Mouse (Mus musculus) MEL (cell line): ENCODE results near the gene Ikzf1. TPM values are rescaled to one million over a fixed set of nuclear protein-coding genes. Genes with fewer than 3 reads are reported as not detected.
A peak's percentile ranks its signal among the peaks of the same experiment; 100 is the strongest.

Experiments
- DNase-seq: peaks from one replicate; pipeline ENCODE4 v3.0.0; 2011; ENCODE audit warnings: low read depth, low spot score
- H3K27ac ChIP-seq: 2 replicates; pipeline ENCODE4 v1.5.1; 2012; ENCODE audit warnings: low read depth, mild to moderate bottlenecking, control low read depth, low read length, moderate library complexity; ENCODE audit not compliant: control insufficient read depth
- H3K27me3 ChIP-seq, 2 experiments: fragments of 150-350 bp in 1 of 2; sonication (generic) in 1 of 2; 2 replicates each; pipeline ENCODE4 v1.6.1; 2012; ENCODE audit warnings: low read length in 2 of 2, mild to moderate bottlenecking in 2 of 2, improper control_type of control experiment in 1 of 2, moderate library complexity in 1 of 2; ENCODE audit not compliant: insufficient read depth in 2 of 2, control insufficient read depth in 1 of 2
- H3K36me3 ChIP-seq, 2 experiments: 2 replicates each; pipeline ENCODE4 v1.6.1; 2012 to 2014; ENCODE audit warnings: low read length in 2 of 2, improper control_type of control experiment in 1 of 2, inconsistent platforms in 1 of 2, mild to moderate bottlenecking in 1 of 2; ENCODE audit not compliant: insufficient read depth in 2 of 2, control insufficient read depth in 1 of 2
- H3K4me1 ChIP-seq, 2 experiments: fragments of 150-350 bp in 1 of 2; sonication (generic) in 1 of 2; 2 replicates each; pipeline ENCODE4 v1.6.1; 2012; ENCODE audit warnings: low read length in 2 of 2, improper control_type of control experiment in 1 of 2, mild to moderate bottlenecking in 1 of 2; ENCODE audit not compliant: insufficient read depth in 2 of 2, control insufficient read depth in 1 of 2
- H3K4me3 ChIP-seq, 2 experiments: fragments of 150-350 bp in 1 of 2; sonication (generic) in 1 of 2; 2 replicates each; pipeline ENCODE4 v1.5.1; 2012; ENCODE audit warnings: low read depth in 2 of 2, low read length in 2 of 2, mild to moderate bottlenecking in 2 of 2, moderate library complexity in 2 of 2, control low read depth in 1 of 2, improper control_type of control experiment in 1 of 2; ENCODE audit not compliant: control insufficient read depth in 1 of 2, insufficient read depth in 1 of 2
- H3K79me2 ChIP-seq: 2 replicates; pipeline ENCODE4 v1.6.1; 2012; ENCODE audit warnings: mild to moderate bottlenecking, low read length, moderate library complexity; ENCODE audit not compliant: control insufficient read depth, poor library complexity, insufficient read depth
- H3K9ac ChIP-seq: 2 replicates; pipeline ENCODE4 v1.6.1; 2012; ENCODE audit warnings: low read depth, mild to moderate bottlenecking, control low read depth, low read length, moderate library complexity; ENCODE audit not compliant: control insufficient read depth, poor library complexity, severe bottlenecking
- H3K9me3 ChIP-seq: fragments of 150-350 bp; sonication (generic); replicated peaks from 2 replicates; pipeline ENCODE4 v1.6.1; 2012; ENCODE audit warnings: mild to moderate bottlenecking, low read length, improper control_type of control experiment, moderate library complexity; ENCODE audit not compliant: insufficient read depth
- BHLHE40 ChIP-seq: IDR thresholded peaks from 2 replicates; pipeline ENCODE4 v1.6.1; 2012; ENCODE audit warnings: low read depth, mild to moderate bottlenecking, inconsistent platforms, low read length, improper control_type of control experiment, borderline replicate concordance
- CHD1 ChIP-seq: IDR thresholded peaks from 2 replicates; pipeline ENCODE4 v1.6.1; 2012; ENCODE audit warnings: low read depth, mild to moderate bottlenecking, inconsistent platforms, low read length, improper control_type of control experiment
- EP300 ChIP-seq, 2 experiments: IDR thresholded peaks; 2 replicates each; pipeline ENCODE4 v1.6.1; 2011; ENCODE audit warnings: improper control_type of control experiment in 2 of 2, low read length in 2 of 2, low read depth in 1 of 2, mild to moderate bottlenecking in 1 of 2
- GATA1 ChIP-seq: IDR thresholded peaks from 2 replicates; pipeline ENCODE4 v1.6.1; 2011; ENCODE audit warnings: low read depth, low read length, improper control_type of control experiment
- MAFK ChIP-seq: IDR thresholded peaks from 2 replicates; pipeline ENCODE4 v1.6.1; 2011; ENCODE audit warnings: low read depth, mild to moderate bottlenecking, low read length, improper control_type of control experiment, borderline replicate concordance
- MAZ ChIP-seq: IDR thresholded peaks from 2 replicates; pipeline ENCODE4 v1.6.1; 2012; ENCODE audit warnings: low read depth, mild to moderate bottlenecking, inconsistent platforms, low read length, improper control_type of control experiment
- NRF1 ChIP-seq: IDR thresholded peaks from 2 replicates; pipeline ENCODE4 v1.6.1; 2014; ENCODE audit warnings: low read depth, mild to moderate bottlenecking, inconsistent platforms, low read length, improper control_type of control experiment, moderate library complexity; ENCODE audit not compliant: poor library complexity, insufficient read depth, severe bottlenecking
- POLR2A ChIP-seq, 2 experiments: IDR thresholded peaks; 2 replicates each; pipeline ENCODE4 v1.6.1; 2011 to 2012; ENCODE audit warnings: low read length in 2 of 2, mild to moderate bottlenecking in 2 of 2, control low read depth in 1 of 2, improper control_type of control experiment in 1 of 2, low read depth in 1 of 2, moderate library complexity in 1 of 2; ENCODE audit not compliant: control insufficient read depth in 1 of 2, insufficient read depth in 1 of 2, poor library complexity in 1 of 2
- RCOR1 ChIP-seq: IDR thresholded peaks from 2 replicates; pipeline ENCODE4 v1.6.1; 2012; ENCODE audit warnings: low read depth, mild to moderate bottlenecking, inconsistent platforms, low read length, improper control_type of control experiment
- SIN3A ChIP-seq: IDR thresholded peaks from 2 replicates; pipeline ENCODE4 v1.6.1; 2012; ENCODE audit warnings: low read length, improper control_type of control experiment, inconsistent platforms
- TAL1 ChIP-seq: IDR thresholded peaks from 2 replicates; pipeline ENCODE4 v1.6.1; 2012; ENCODE audit warnings: mild to moderate bottlenecking, inconsistent platforms, low read length, moderate library complexity, mixed read lengths
- TCF12 ChIP-seq: IDR thresholded peaks from 2 replicates; pipeline ENCODE4 v1.6.1; 2014; ENCODE audit warnings: low read depth, mild to moderate bottlenecking, inconsistent platforms, low read length, improper control_type of control experiment, moderate library complexity
- UBTF ChIP-seq: IDR thresholded peaks from 2 replicates; pipeline ENCODE4 v1.6.1; 2012; ENCODE audit warnings: low read depth, mild to moderate bottlenecking, inconsistent platforms, low read length, improper control_type of control experiment, moderate library complexity, borderline replicate concordance; ENCODE audit not compliant: insufficient read depth
- ZKSCAN1 ChIP-seq: IDR thresholded peaks from 2 replicates; pipeline ENCODE4 v1.6.1; 2012; ENCODE audit warnings: low read depth, mild to moderate bottlenecking, inconsistent platforms, low read length, improper control_type of control experiment, moderate library complexity
- polyA plus RNA-seq, 2 experiments: library from polyadenylated mRNA; stranded (reverse) in 1 of 2; unstranded in 1 of 2; fragments of >175 nt in 1 of 2; fragments of >200 nt in 1 of 2; gene quantifications; 2 replicates each; pipeline versions ENCODE4 v1.2.1 to v1.2.4; 2012; ENCODE audit warnings: low replicate concordance in 2 of 2, low read depth in 1 of 2; ENCODE audit not compliant: insufficient read length in 2 of 2, insufficient read depth in 1 of 2, missing spikeins in 1 of 2
- total RNA-seq: library from RNA; depleted of rRNA; stranded (reverse); fragments of 300-350 nt; gene quantifications from 2 replicates; pipeline ENCODE4 v1.2.3, GENCODE M21; 2012

Ikzf1 gene
- total and polyA plus RNA-seq, 3 experiments: 28.0 to 128 (median 90.6) TPM

- Histone ChIP-seq H3K4me1 (peaks cover 11 to 18% of the 10 kb centered on the region in 2 experiments), H3K9me3 (no peaks in the 10 kb centered on the region), H3K27me3 (no peaks in the 10 kb centered on the region), H3K27ac (no peak overlapping the region), H3K4me3 (no peak overlapping the region)
- DNase-seq: no peak
- no peak for TF ChIP-seq MAZ
- no peak for TF ChIP-seq SIN3A
- peak in 1 of 2 experiments; percentile 29; a peak in 1 of 4 replicates for TF ChIP-seq POLR2A (IDR thresholded peaks at IDR 0.05; ENCODE audit: control insufficient read depth in 1 of 2, insufficient read depth in 1 of 2, low read depth in 1 of 2, low read length in 2 of 2, poor library complexity in 1 of 2)
- TF ChIP-seq, all 39 proteins: peak for 1
- Histone ChIP-seq H3K9ac (no peak overlapping the region), H3K36me3 (peaks cover 21 to 31% of the 10 kb centered on the region in 2 experiments), H3K79me2 (peaks cover under 1% of the 10 kb centered on the region; the same call in 1 of the 2 replicates)
These were observed 59.4 kb downstream of the Ikzf1 start for GRCm38 (mm10) chr11:11744222-11744621.

GRCm38 (mm10) chr11:11751091-11751490, 66.3 kb downstream of the Ikzf1 start:
- H3K36me3 ChIP-seq: peaks cover 0 to 32% of the 10 kb centered on the region in 2 experiments; a peak in 3 of 4 replicates
- H3K27me3 ChIP-seq: no peaks in the 10 kb centered on the region
- no peak overlapping the region for H3K27ac ChIP-seq
- no peak overlapping the region for H3K4me3 ChIP-seq
- no peaks in the 10 kb centered on the region for H3K9me3 ChIP-seq
- no peak overlapping the region for H3K9ac ChIP-seq
- no peak for TF ChIP-seq ZKSCAN1
- TF ChIP-seq TCF12: no peak
- no peak for TF ChIP-seq CHD1
- no peak for TF ChIP-seq RCOR1
- no peak for TF ChIP-seq NRF1
- no peak for TF ChIP-seq UBTF
- no peak for TF ChIP-seq TAL1
- TF ChIP-seq GATA1: no peak
- no peaks in the 10 kb centered on the region for H3K4me1 ChIP-seq
- no peak for DNase-seq
- no peaks in the 10 kb centered on the region for H3K79me2 ChIP-seq

GRCm38 (mm10) chr11:11752859-11753258, 68.1 kb downstream of the Ikzf1 start:
- Histone ChIP-seq H3K36me3 (peaks cover 0 to 39% of the 10 kb centered on the region in 2 experiments; a peak in 3 of 4 replicates), H3K27ac (no peak overlapping the region), H3K79me2 (no peaks in the 10 kb centered on the region), H3K4me1 (no peaks in the 10 kb centered on the region), H3K27me3 (no peaks in the 10 kb centered on the region), H3K4me3 (no peak overlapping the region), H3K9ac (no peak overlapping the region), H3K9me3 (no peaks in the 10 kb centered on the region)
- DNase-seq: no peak
- TF ChIP-seq EP300 (IDR thresholded peaks at IDR 0.05; ENCODE audit: low read depth in 1 of 2, low read length in 2 of 2) (no peak), BHLHE40 (no peak), SIN3A (no peak), MAFK (no peak)
